Mouse (Mus musculus) cerebellum, adult 2 months (tissue): ENCODE results near the gene Olfr1391. TPM values are rescaled to one million over a fixed set of nuclear protein-coding genes. Genes with fewer than 3 reads are reported as not detected.
"Not testable (repeated sequence)": the region's sequence is repeated elsewhere in the genome, so short reads cannot be mapped to it uniquely, and the experiment has no call there.

Experiments
- DNase-seq, 2 experiments: peaks; one replicate each; pipeline ENCODE4 v3.0.0; 2021
- H3K27ac ChIP-seq: fragments of 200-500 bp; 2 replicates; pipeline ENCODE4 v1.5.1; 2012; ENCODE audit warnings: low read length, control low read depth, inconsistent platforms; ENCODE audit not compliant: insufficient read depth
- H3K27me3 ChIP-seq: fragments of 200-500 bp; 2 replicates; pipeline ENCODE4 v1.6.1; 2012; ENCODE audit warnings: inconsistent platforms, mild to moderate bottlenecking, low read length, moderate library complexity; ENCODE audit not compliant: control insufficient read depth, insufficient read depth
- H3K4me1 ChIP-seq: fragments of 200-500 bp; 2 replicates; pipeline ENCODE4 v1.6.1; 2011; ENCODE audit warnings: low read length; ENCODE audit not compliant: control insufficient read depth, insufficient read depth
- H3K4me3 ChIP-seq: fragments of 200-500 bp; replicated peaks from 2 replicates; pipeline ENCODE3; 2011; ENCODE audit warnings: mild to moderate bottlenecking, low read depth, low read length, control low read depth; ENCODE audit not compliant: insufficient read depth
- CTCF ChIP-seq: fragments of 200-500 bp; IDR thresholded peaks from 2 replicates; pipeline ENCODE4 v1.5.1; 2011; ENCODE audit warnings: low read depth, mild to moderate bottlenecking, control low read depth, low read length, moderate library complexity, borderline replicate concordance; ENCODE audit not compliant: insufficient read depth
- POLR2A ChIP-seq: fragments of 200-500 bp; IDR thresholded peaks from 2 replicates; pipeline ENCODE4 v1.6.1; 2011; ENCODE audit warnings: low read length, control low read depth, borderline replicate concordance; ENCODE audit not compliant: insufficient read depth
- whole genome bisulfite sequencing: fragments of 180-500 bp; shearing (Covaris S2); methylation state at CpG from one replicate; pipeline ENCODE4 v1.1.7; 2018; 5-methylcytosine and 5-hydroxymethylcytosine counted together
- polyA plus RNA-seq: library from polyadenylated mRNA; depleted of rRNA; stranded (reverse); fragments of >200 nt; gene quantifications from 2 replicates; pipeline ENCODE4 v1.2.3, GENCODE M21; 2012; rRNA removed

Gene Olfr1391
- not detected in 2 replicates for polyA plus RNA-seq

- no peak for TF ChIP-seq POLR2A
- no peak for DNase-seq
- H3K27me3 ChIP-seq = no peaks in the 10 kb centered on the region
- 83% methylated on average over 2 of the region's 2 CpGs for WGBS
- H3K4me3 ChIP-seq = no peak within 1 kb of the TSS
- H3K4me1 ChIP-seq = no peaks in the 10 kb centered on the region
- no peak within 1 kb of the TSS for H3K27ac ChIP-seq
These were observed at the start of gene Olfr1391 for GRCm38 (mm10) chr11:49322442-49322841. Gene Olfr1391 (plus strand): TSS chr11:49322742.

DNA sequence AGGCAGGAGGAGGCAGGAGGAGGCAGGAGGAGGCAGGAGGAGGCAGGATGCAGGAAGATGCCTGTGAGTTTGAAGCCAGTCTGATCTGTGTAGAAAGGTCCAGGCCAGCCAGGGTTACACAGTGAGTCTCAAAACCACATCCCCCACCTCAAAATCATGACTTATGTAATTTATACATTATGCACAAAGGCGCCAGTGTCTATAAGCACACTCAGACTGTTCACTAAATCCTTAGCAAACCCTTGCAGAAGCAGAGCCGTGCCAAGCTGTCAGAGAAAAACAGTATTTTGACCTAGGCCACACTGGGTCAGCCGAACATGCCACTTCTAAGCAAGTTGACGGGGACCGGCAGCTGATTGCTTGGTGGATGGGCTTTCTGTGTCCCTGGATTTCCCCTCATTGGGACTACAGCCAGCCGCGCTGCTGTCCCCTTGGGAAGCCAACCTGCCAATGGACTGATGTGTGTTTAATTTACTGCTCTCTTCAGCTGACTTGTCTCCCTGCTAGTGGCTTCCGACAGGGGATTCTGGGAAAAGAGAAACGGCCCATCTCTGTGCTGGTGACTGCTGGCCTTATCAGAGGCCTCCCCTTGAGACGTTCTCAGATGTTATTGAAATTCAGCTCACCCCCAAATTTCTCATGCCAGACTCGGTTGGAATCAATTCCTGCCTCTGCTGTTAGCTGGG lies 48.6 kb upstream of the Olfr1391 start:
- DNase-seq = no peak
- no peak overlapping the region for H3K27ac ChIP-seq
- H3K4me1 ChIP-seq = no peaks in the 10 kb centered on the region
- TF ChIP-seq CTCF = no peak
- TF ChIP-seq POLR2A = no peak
- H3K27me3 ChIP-seq = no peaks in the 10 kb centered on the region
- WGBS = 26% methylated on average over 11 of the region's 11 CpGs
- H3K4me3 ChIP-seq = no peak overlapping the region

DNA sequence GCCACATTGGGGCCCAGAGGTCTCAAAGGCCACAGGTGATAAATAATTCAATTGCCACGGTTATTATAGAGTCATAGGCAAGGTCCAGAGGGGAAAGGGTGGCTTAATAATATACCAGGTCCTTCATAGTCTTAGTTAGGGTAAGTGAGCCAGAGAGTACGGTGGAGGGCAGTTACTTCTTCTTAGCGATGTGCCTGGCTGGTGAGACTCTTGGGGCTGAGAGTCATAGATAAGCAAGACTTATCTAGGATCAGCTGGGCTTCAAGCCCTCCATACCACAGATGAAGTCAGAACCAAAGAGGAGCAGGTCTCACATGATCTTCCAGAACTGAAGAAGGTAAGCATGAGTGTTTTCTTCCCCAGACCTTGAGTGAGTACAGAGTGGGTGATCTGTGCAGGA lies 44.3 kb upstream of the Olfr1391 start, which contains the start of gene Olfr1393:
Gene Olfr1393 (plus strand): TSS at position 83 of the 400 bp plus-strand sequence.
- DNase-seq = no peak
- H3K27me3 ChIP-seq = no peaks in the 10 kb centered on the region
- WGBS = 83% methylated on average over 3 of the region's 3 CpGs
- TF ChIP-seq POLR2A (no peak), CTCF (no peak)
- H3K4me1 ChIP-seq = no peaks in the 10 kb centered on the region
- no peak within 1 kb of the TSS for H3K27ac ChIP-seq
- no peak within 1 kb of the TSS for H3K4me3 ChIP-seq

DNA sequence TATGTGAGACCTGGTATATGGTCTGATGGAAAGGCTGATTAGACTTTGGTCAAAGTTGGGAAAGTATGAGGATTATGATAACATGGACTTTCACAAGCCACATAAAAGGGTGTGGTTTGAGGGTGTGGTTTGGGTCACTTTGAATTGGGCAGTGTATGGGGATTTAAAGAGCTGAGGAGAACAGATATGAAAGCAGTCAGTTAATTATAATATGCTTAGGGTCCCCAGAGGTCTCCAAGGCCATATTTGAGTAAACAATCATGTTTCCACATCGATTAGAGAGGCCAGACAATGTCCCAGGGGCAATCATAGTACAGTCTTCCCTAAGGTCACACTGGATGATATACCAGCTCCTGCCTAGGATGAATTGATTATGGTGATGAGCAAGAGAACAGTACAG lies 37.6 kb upstream of the Olfr1391 start, which contains the start of gene Olfr1392:
Gene Olfr1392 (plus strand): TSS at position 301 of the 400 bp plus-strand sequence.
- H3K4me1 ChIP-seq, H3K27me3 ChIP-seq, H3K27ac ChIP-seq, H3K4me3 ChIP-seq, DNase-seq: not testable (repeated sequence)
- WGBS = 47% methylated on average over 1 of the region's 1 CpGs

- H3K27ac ChIP-seq = no peak overlapping the region
- H3K27me3 ChIP-seq = no peaks in the 10 kb centered on the region
- H3K4me3 ChIP-seq = no peak overlapping the region
- H3K4me1 ChIP-seq = no peaks in the 10 kb centered on the region
- 74% methylated on average over 2 of the region's 2 CpGs for WGBS
- DNase-seq = no peak
- TF ChIP-seq CTCF (no peak), POLR2A (no peak)
These were observed 35.3 kb upstream of the Olfr1391 start for GRCm38 (mm10) chr11:49287251-49287650.

GRCm38 (mm10) chr11:49292777-49293176 lies 29.8 kb upstream of the Olfr1391 start:
- Histone ChIP-seq H3K27ac (no peak overlapping the region), H3K4me3 (no peak overlapping the region), H3K4me1 (no peaks in the 10 kb centered on the region), H3K27me3 (no peaks in the 10 kb centered on the region)
- 39% methylated on average over 3 of the region's 3 CpGs for WGBS
- no peak for TF ChIP-seq CTCF
- no peak for TF ChIP-seq POLR2A
- no peak for DNase-seq

DNA sequence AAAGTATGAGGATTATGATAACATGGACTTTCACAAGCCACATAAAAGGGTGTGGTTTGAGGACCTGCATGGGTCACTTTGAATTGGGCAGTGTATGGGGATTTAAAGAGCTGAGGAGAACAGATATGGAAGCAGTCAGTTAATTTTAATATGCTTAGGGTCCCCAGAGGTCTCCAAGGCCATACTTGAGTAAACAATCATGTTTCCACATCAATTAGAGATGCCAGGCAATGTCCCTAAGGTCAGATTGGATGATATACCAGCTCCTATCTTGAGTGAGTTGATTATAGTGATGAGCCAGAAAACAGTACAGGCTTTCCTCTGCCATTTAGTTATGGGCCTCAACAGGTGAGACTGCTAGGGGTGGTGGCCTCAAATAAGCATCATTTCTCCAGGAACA lies 18.1 kb upstream of the Olfr1391 start, which contains the start of gene Olfr10:
Gene Olfr10 (plus strand): TSS at position 301 of the 400 bp plus-strand sequence.
- TF ChIP-seq CTCF (no peak), POLR2A (no peak)
- DNase-seq = no peak
- no peaks in the 10 kb centered on the region for H3K27me3 ChIP-seq
- no peak within 1 kb of the TSS for H3K27ac ChIP-seq
- H3K4me1 ChIP-seq = no peaks in the 10 kb centered on the region
- H3K4me3 ChIP-seq = no peak within 1 kb of the TSS

- not testable (repeated sequence) for H3K4me3 ChIP-seq, H3K27me3 ChIP-seq, DNase-seq, H3K4me1 ChIP-seq, H3K27ac ChIP-seq
- WGBS = 80% methylated on average over 5 of the region's 5 CpGs
These were observed 14.0 kb upstream of the Olfr1391 start for GRCm38 (mm10) chr11:49308547-49308946.
